Mouse (Mus musculus) heart, embryonic 11.5 days (tissue): Measurements from ENCODE around the gene Tsacc. TPM values are rescaled to one million over a fixed set of nuclear protein-coding genes. Genes with fewer than 3 reads are reported as not detected.
"Not testable (repeated sequence)": the region's sequence is repeated elsewhere in the genome, so short reads cannot be mapped to it uniquely, and the experiment has no call there.

ENCODE experiments used
- ATAC-seq: fragments of 200-750 bp; cut with Nextera tagmentation; replicated peaks from 2 replicates; pipeline ENCODE4 v1.8.0; 2017; ENCODE audit warnings: moderate library complexity; ENCODE audit not compliant: insufficient number of reproducible peaks, low FRiP score, low TSS enrichment
- H3K27ac ChIP-seq: fragments of 300-500 bp; sonication (generic); 2 replicates; pipeline ENCODE4 v1.5.1; 2014; ENCODE audit warnings: mild to moderate bottlenecking, low read depth, low read length
- H3K27me3 ChIP-seq: fragments of 300-500 bp; sonication (generic); 2 replicates; pipeline ENCODE4 v1.6.1; 2014; ENCODE audit warnings: mild to moderate bottlenecking, low read length, mixed read lengths; ENCODE audit not compliant: control insufficient read depth, insufficient read depth
- H3K36me3 ChIP-seq: fragments of 300-500 bp; sonication (generic); 2 replicates; pipeline ENCODE4 v1.6.1; 2014; ENCODE audit warnings: mild to moderate bottlenecking, low read length, moderate library complexity, mixed read lengths; ENCODE audit not compliant: control insufficient read depth, insufficient read depth
- H3K4me1 ChIP-seq: fragments of 300-500 bp; sonication (generic); 2 replicates; pipeline ENCODE4 v1.6.1; 2014; ENCODE audit warnings: low read length; ENCODE audit not compliant: control insufficient read depth, insufficient read depth
- H3K4me2 ChIP-seq: fragments of 300-500 bp; sonication (generic); 2 replicates; pipeline ENCODE4 v1.6.1; 2014; ENCODE audit warnings: mild to moderate bottlenecking, moderate library complexity
- H3K4me3 ChIP-seq: fragments of 300-500 bp; sonication (generic); 2 replicates; pipeline ENCODE4 v1.5.1; 2014; ENCODE audit warnings: low read depth, low read length
- H3K9ac ChIP-seq: fragments of 300-500 bp; sonication (generic); 2 replicates; pipeline ENCODE4 v1.6.1; 2014; ENCODE audit warnings: mild to moderate bottlenecking, low read depth, low read length, moderate library complexity
- H3K9me3 ChIP-seq: fragments of 300-500 bp; sonication (generic); replicated peaks from 2 replicates; pipeline ENCODE4 v1.6.1; 2016; ENCODE audit warnings: low read length; ENCODE audit not compliant: control insufficient read depth
- WGBS: fragments of 180-500 bp; shearing (Covaris S2); extraction: QIAGEN DNeasy Blood & Tissue Kit; methylation state at CpG from one replicate; pipeline ENCODE4 v1.1.7; 2014; ENCODE audit not compliant: insufficient replicate concordance; 5-methylcytosine and 5-hydroxymethylcytosine counted together
- polyA plus RNA-seq: library from polyadenylated mRNA; unstranded; fragments of >200 nt; fragmentation: Nextera tagmentation; extraction: Ambion mirVana; gene quantifications from 2 replicates; pipeline ENCODE4 v1.2.1, GENCODE M21; 2014

Gene Tsacc
- polyA plus RNA-seq, 1 experiment from 2014 or later, result 12.8 TPM

DNA sequence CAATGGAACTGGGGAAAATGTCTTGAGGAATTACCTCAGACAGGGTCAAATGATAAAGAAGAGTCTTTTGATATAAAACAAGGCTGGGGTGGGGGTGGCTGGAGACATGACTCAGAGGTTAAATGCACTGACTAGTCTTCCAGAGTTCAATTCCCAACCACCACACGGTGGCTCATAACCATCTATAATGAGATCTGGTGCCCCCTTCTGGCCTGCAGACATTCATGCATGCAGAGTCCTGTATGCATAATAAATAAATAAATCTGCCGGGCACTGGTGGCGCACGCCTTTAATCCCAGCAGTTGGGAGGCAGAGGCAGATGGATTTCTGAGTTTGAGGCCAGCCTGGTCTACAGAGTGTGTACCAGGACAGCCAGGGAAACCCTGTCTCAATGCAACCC, 4.8 kb downstream of the Tsacc start:
- Histone ChIP-seq H3K4me3 (no peak overlapping the region), H3K9me3 (no peaks in the 10 kb centered on the region), H3K4me2 (no peak overlapping the region), H3K9ac (no peak overlapping the region), H3K27me3 (no peaks in the 10 kb centered on the region), H3K4me1 (no peaks in the 10 kb centered on the region), H3K36me3 (no peaks in the 10 kb centered on the region), H3K27ac (no peak overlapping the region)
- 54% methylated on average over 4 of the region's 4 CpGs for WGBS
- no peak for ATAC-seq

DNA sequence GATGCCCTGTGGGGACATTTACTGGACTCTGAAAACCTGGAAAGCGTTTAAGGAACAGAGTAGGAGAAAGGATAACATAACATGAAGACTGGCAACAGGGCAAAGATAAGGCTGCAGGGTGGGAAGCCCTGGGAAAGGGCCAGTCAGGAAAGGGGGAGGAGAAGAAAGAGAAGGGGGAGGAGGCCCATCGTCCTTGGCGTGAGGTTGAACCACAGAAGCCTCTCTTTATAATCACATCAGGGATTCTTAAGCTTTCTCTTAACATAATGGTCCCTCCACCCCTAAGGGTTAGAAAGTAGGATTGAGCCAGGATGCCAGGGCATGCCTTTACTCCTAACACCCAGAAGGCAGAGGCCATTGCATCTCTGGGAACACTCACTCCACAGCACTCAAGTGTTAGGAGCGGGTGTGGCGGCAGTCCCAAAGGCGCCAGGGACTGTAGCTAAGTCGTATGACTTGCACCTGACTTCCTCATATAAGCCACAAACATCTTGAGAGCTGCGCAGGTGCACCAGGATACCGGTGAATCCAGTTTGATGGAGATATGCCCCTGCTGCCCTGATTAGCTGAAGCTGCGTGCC, 8.6 kb downstream of the Tsacc start:
- H3K4me2 ChIP-seq, H3K36me3 ChIP-seq, H3K27me3 ChIP-seq, H3K9ac ChIP-seq, H3K4me1 ChIP-seq, H3K9me3 ChIP-seq, H3K4me3 ChIP-seq, ATAC-seq, H3K27ac ChIP-seq: not testable (repeated sequence)
- WGBS, result 69% methylated on average over 8 of the region's 10 CpGs

DNA sequence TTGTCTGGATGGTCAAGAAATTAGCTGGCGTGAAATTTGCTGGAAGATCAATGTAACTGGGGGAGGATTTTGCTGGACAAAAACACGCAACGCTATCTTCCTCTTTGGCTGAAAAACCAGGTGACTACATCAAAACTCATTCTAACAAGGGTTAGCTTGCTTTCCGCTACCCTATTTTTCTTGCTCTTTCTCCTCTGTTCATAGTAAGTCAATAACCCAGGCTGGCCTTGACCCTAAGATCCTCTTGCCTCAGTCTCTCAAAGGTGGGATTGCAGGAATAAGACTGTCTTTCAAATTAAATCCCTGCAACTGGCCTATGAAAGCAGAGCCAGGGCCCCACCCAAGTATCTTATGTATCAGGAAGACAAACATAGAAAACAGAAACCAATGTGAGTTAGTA, 9.7 kb downstream of the Tsacc start, which contains the start of gene Gm38392:
TSS of gene Gm38392 (minus strand) at position 101 of the 400 bp plus-strand sequence.
- Histone ChIP-seq H3K4me3 (no peak within 1 kb of the TSS), H3K36me3 (no peaks in the 10 kb centered on the region), H3K9ac (no peak within 1 kb of the TSS), H3K4me1 (no peaks in the 10 kb centered on the region), H3K27ac (no peak within 1 kb of the TSS), H3K9me3 (no peaks in the 10 kb centered on the region), H3K27me3 (no peaks in the 10 kb centered on the region), H3K4me2 (no peak within 1 kb of the TSS)
- no peak for ATAC-seq
- 93% methylated on average over 4 of the region's 4 CpGs for WGBS

DNA sequence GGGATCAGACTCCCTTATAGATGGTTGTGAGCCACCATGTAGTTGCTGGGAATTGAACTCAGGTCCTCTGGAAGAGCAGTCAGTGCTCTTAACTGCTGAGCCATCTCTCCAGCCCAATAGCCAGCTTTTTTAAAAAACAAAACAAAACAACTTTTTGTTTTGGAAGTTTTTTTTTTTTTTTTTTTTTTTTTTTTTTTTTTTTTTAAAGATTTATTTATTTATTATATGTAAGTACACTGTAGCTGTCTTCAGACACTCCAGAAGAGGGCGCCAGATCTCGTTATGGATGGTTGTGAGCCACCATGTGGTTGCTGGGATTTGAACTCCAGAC, 11.3 kb downstream of the Tsacc start:
- H3K27me3 ChIP-seq, H3K4me3 ChIP-seq, H3K9ac ChIP-seq, H3K27ac ChIP-seq, H3K36me3 ChIP-seq, ATAC-seq, H3K4me2 ChIP-seq, H3K9me3 ChIP-seq, H3K4me1 ChIP-seq: not testable (repeated sequence)
- WGBS, result no CpG with 5 or more reads among the region's 2 CpGs

DNA sequence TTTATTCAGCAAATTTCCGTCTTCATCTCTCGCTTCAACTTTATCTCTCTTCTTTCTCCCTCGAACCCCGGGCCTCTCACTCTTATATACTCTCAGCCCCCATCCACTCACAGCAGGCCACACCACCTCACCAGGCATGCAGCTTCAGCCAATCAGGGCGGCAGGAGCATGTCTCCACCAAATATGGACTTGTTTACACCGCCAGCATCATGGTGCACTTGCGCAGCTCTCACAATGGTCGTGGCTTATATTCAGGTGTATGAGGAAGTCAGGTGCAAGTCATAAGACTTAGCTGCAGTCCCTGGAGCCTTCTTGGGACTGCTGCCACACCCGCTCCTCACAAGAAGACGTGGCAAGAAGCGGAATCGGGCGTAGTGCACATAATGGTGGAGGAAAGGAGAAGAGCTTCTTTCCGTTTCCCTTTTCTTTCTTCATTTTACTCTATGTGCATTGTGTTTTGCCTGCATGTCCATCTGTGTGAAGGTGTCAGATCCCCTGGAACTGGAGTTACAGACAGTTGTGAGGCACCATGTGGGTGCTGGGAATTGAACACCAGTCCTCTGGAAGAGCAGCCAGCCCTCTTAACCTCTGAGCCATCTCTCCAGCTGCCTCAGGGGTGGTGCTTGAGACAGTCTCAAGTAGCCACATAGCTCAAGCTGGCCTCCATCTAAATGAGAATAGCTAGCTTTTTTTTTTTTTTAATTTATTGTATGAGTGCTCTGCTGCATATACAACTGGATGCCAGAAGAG, 11.8 kb downstream of the Tsacc start:
- 90% methylated on average over 14 of the region's 14 CpGs for WGBS
- not testable (repeated sequence) for H3K4me2 ChIP-seq, H3K36me3 ChIP-seq, ATAC-seq, H3K9ac ChIP-seq, H3K9me3 ChIP-seq, H3K4me3 ChIP-seq, H3K27ac ChIP-seq, H3K27me3 ChIP-seq, H3K4me1 ChIP-seq

DNA sequence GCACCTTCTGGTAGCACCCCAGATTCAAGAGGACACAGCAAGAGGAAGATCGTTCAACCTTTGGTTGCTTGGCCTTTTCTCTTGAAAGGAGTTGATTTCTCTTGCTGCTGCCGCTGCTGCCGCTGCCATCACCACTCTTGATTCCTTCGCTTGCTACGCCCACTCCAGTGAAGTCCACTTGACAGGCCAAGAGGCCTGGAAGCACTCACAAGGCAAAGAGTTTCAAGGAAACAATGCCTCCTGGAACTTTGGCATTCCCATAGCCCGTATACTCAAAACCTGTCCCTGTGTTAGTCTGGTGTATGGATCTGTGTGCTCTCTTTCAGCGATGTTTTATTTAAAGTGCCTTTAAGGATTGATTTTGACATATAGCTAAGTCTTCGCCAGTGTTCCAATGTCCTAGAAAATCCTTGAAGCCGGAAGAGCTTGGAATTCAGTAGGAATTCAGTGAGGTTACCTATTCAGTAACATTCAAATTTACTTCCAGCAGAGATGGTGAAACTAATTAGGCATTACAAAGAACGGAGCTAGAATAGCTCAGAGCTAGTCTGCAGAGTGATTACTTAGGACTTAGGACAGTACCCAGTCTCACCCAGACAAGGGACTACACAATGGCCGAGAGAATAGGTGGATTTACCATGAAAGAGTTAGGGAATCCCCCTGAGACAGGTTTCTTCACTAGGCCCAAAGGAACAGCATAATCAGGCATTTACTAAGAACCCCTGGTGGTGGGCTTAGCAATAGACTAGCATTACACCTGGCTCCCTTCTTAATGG, 15.5 kb downstream of the Tsacc start:
- H3K9ac ChIP-seq, ATAC-seq, H3K36me3 ChIP-seq, H3K4me3 ChIP-seq, H3K4me1 ChIP-seq, H3K27me3 ChIP-seq, H3K27ac ChIP-seq, H3K9me3 ChIP-seq, H3K4me2 ChIP-seq: not testable (repeated sequence)
- 63% methylated on average over 11 of the region's 11 CpGs for WGBS

DNA sequence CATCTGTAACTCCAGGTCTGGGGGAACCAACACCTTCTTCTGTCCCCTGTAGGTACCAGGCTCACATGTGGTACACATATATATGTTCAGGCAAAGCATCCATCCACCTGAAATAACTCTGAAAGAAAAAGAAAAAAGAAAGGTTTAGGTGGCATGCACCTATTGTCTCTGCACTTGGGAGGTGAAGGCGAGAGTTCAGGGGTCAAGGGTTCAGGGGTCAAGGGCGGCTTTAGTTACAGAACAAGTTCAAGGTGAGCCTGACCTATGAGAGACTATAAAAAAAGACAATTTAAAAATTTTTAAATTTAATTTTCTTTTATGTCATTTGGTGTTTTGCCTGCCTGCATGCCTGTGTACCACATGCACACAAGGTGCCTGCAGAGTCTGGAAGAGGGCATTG, 16.8 kb downstream of the Tsacc start:
- ATAC-seq, result no peak
- H3K4me2 ChIP-seq, result no peak overlapping the region
- WGBS, result 87% methylated on average over 2 of the region's 2 CpGs
- no peak overlapping the region for H3K9ac ChIP-seq
- H3K27me3 ChIP-seq, result no peaks in the 10 kb centered on the region
- H3K27ac ChIP-seq, result no peak overlapping the region
- H3K9me3 ChIP-seq, result no peaks in the 10 kb centered on the region
- H3K36me3 ChIP-seq, result no peaks in the 10 kb centered on the region
- no peaks in the 10 kb centered on the region for H3K4me1 ChIP-seq
- no peak overlapping the region for H3K4me3 ChIP-seq

DNA sequence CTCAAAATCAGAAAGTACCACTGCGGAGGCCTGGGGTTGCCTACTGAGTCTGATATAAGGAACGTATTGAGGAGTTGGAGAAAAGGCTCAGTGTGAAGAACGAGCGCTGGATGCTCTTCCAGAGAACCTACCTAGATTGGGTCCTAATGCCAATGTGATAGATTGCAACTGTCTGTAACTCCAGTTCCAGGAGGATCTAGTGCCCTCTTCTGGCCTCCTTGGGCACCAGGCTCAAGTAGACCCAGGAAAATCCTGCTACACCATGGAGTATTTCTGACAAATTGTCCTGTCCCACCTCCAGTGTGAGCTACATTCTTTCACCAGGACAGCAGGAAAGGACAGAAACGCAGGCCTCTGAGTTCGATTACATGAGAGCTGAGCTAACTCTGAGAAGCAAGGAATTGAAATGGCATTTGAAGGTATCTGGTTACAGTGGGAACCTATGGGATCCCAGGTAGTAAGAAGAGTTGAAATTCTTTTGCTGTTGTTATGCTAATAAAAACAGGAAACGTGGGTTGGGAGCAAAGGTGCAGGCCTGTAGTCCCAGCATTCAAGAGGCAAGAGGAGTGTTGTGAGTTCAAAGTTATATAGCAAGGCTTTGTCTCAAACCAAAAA, 20.2 kb downstream of the Tsacc start:
- no peak overlapping the region for H3K4me3 ChIP-seq
- no peak overlapping the region for H3K9ac ChIP-seq
- no peak for ATAC-seq
- H3K4me1 ChIP-seq, result no peaks in the 10 kb centered on the region
- no peak overlapping the region for H3K4me2 ChIP-seq
- WGBS, result 32% methylated on average over 7 of the region's 7 CpGs
- no peaks in the 10 kb centered on the region for H3K27me3 ChIP-seq
- no peaks in the 10 kb centered on the region for H3K36me3 ChIP-seq
- no peaks in the 10 kb centered on the region for H3K9me3 ChIP-seq
- no peak overlapping the region for H3K27ac ChIP-seq
